Mouse (Mus musculus) liver, adult 2 months (tissue): ENCODE measurements around the gene Usp44.

Source experiments
- CTCF ChIP-seq: fragments of 200-500 bp; IDR thresholded peaks from 2 replicates; pipeline ENCODE4 v1.5.1; 2011; ENCODE audit warnings: low read depth, low read length, control low read depth
- POLR2A ChIP-seq: fragments of 200-500 bp; IDR thresholded peaks from 2 replicates; pipeline ENCODE4 v1.6.1; 2011; ENCODE audit warnings: low read length, control low read depth; ENCODE audit not compliant: insufficient read depth; ENCODE audit errors: extremely low read depth

- TF ChIP-seq CTCF (no peak), POLR2A (no peak)
Measured at GRCm38 (mm10) chr10:93803199-93803598, 28.2 kb upstream of the Usp44 start.
